Mouse (Mus musculus) left cerebral cortex, postnatal 4 days (tissue): Measurements from ENCODE around the gene Il4. TPM values are rescaled to one million over a fixed set of nuclear protein-coding genes. Genes with fewer than 3 reads are reported as not detected.
"Not testable (repeated sequence)": the region's sequence is repeated elsewhere in the genome, so short reads cannot be mapped to it uniquely, and the experiment has no call there.

Source experiments
- DNase-seq: peaks from one replicate; pipeline ENCODE4 v3.0.0-alpha.2; 2022
- intact Hi-C: fragments of 180-260 bp; cut with DNase I; formaldehyde crosslinking; loops from one replicate; pipeline ENCODE4 v1.15.1; 2025
- total RNA-seq, 2 experiments: library from RNA; stranded (reverse); gene quantifications; 2 replicates each; pipeline ENCODE4 v1.2.3; 2021

Il4 gene
- total RNA-seq, 2 experiments from 2014 or later, result not detected

- intact Hi-C loops, result no loop called here
- no peak for DNase-seq
These were observed 37.9 kb downstream of the Il4 start for GRCm38 (mm10) chr11:53580562-53580961.

DNA sequence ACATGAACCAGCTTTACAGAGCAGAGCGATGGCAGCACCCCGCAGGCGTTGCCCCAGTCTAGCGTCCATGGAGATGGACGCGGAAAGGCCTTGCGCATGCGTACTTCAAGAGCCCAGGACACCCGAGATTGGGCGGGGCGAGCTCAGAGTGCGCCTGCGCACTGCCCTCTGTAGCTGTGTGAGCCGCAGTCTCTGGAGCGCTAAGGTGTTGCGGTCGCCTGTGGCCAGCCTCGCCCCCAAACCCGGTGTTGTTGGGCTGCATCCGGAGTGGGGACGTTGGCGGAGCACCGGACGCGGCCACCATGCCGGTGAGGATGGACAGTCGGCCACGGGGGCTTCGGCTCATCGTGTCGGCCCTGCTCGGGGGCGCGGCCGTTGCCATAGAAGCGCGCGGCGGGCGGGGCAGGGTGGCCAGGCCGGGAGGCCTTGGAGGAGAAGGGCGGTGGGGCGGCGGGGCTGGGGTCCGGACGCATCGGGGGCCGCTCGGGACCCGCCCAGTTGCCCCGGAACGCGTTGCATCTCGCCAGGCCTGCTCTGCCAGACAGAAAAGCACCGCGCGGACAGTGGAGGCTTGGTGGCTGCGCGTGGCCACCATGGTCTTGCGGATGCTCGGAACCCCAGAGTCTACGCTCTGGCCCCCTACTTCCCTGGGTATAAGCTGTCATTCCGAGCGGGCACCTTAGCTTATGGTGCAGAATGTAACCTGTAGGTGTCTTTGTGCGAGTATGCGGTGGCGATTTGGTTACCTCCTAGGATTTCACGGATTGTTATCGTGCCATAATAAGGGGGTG, 51.0 kb downstream of the Il4 start, which contains the start of gene Kif3a:
Gene Kif3a, plus strand, starts transcription at position 156 of the 791 bp plus-strand sequence.
- intact Hi-C loops, result loop anchor here (5.0 kb wide), 1 partner anchor 100 kb away; no protein-coding TSS in a partner anchor
- DNase-seq, result peak; percentile 96

DNA sequence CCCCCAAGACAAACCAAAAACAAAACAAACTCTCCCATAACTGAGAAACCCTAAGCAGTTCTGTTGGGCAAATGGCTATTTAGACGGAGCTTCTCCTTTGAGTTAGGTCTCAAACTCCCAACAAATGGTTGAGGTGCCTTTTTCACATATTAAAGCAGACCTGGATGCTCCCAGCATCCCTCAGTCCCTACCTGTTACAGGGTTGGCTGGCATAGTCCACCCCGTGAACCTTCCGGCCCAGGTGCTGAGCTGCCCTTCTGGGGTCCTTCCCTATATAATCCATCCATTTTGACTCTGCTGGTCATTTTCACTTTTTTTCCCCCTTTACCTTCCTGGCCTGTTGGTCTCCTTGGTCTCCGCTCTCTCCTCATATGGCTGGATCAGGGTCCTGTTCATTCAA, 51.8 kb downstream of the Il4 start:
- DNase-seq, result no peak
- intact Hi-C loops, result loop anchor here (5.0 kb wide), 1 partner anchor 99 kb away; no protein-coding TSS in a partner anchor

DNA sequence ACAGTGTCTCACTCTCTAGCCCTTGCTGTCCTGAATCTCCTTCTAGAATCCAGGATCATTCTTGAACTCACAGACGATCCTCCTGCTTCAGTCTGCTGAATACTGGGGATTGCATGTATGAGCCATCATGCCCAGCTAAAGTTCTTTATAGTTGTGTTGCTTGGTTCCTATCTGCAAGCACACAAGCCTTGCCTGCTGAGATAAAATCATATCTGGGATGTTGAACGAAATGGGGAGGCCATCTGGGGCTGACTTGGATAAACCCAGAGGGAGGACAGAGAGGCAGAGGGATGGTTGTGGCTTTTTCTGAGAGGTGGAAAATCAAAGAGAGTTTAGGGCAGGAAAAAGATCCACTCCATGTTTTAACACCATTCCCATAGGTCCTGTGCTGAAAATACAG, 56.5 kb downstream of the Il4 start:
- DNase-seq, result no peak
- intact Hi-C loops, result no loop called here

GRCm38 (mm10) chr11:53559980-53560379, 58.5 kb downstream of the Il4 start:
- DNase-seq, intact Hi-C loops: not testable (repeated sequence)

- DNase-seq, intact Hi-C loops: not testable (repeated sequence)
These were observed 60.5 kb downstream of the Il4 start for GRCm38 (mm10) chr11:53557992-53558391.

DNA sequence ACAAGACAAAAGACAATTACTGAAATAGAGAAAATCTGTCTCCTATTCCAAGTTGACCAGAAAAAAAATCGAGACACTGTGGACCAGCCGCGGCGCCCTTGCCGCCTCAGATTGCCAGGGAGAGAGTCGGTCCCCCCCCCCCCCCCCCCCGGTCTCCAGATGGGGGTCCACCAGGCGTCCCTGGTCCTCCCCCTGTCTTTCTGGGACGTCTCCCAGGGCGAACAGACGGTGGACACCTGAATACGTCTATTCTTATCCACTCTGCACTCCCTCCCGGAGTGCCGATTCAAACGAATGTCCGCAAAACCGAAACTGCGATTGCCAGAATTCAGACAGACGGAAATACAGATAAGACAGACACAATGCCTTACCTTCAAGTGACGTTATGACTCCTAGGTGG, 61.9 kb downstream of the Il4 start:
- intact Hi-C loops, DNase-seq: not testable (repeated sequence)

Other genes starting within 250 kb of the Il4 start
- gene Leap2, start 195.5 kb downstream of the Il4 start, total RNA-seq, result not detected
- gene Uqcrq, start 187.8 kb downstream of the Il4 start, total RNA-seq, result 100 to 1,000 TPM; 367 to 399 TPM
- 1 to 10 TPM; 1.3 to 1.7 TPM for gene Gdf9, start 187.6 kb downstream of the Il4 start, total RNA-seq
- not detected for gene Gm10447, start 161.6 kb downstream of the Il4 start, total RNA-seq
- 1 to 10 TPM; 2.8 to 3.2 TPM for gene Shroom1, start 161.5 kb downstream of the Il4 start, total RNA-seq
- gene Gm9837, start 148.2 kb downstream of the Il4 start, total RNA-seq, result not detected
- gene Gm9945, start 138.5 kb downstream of the Il4 start, total RNA-seq, result under 1 TPM; 0.52 to 0.98 TPM
- 10 to 100 TPM; 12.2 to 18.1 TPM for gene Sowaha, start 138.4 kb downstream of the Il4 start, total RNA-seq
- gene Sept8, start 99.4 kb downstream of the Il4 start, total RNA-seq, result 10 to 100 TPM; 53.7 to 54.5 TPM
- 100 to 1,000 TPM; 169 to 171 TPM for gene Kif3a, start 51.3 kb downstream of the Il4 start, total RNA-seq
- gene Il13, start 16.0 kb upstream of the Il4 start, total RNA-seq, result not detected
- 10 to 100 TPM; 10.1 to 11.3 TPM for gene Rad50, start 88.7 kb upstream of the Il4 start, total RNA-seq
- gene Il5, start 102.1 kb upstream of the Il4 start, total RNA-seq, result not detected
- 1 to 10 TPM; 2.9 to 4.2 TPM for gene Irf1, start 151.3 kb upstream of the Il4 start, total RNA-seq
- not detected for gene Gm17334, start 154.5 kb upstream of the Il4 start, total RNA-seq
- 1 to 10 TPM; 1.1 to 1.3 TPM for gene Gm12216, start 240.6 kb upstream of the Il4 start, total RNA-seq